Mouse (Mus musculus): ENCODE measurements around the gene Auh.

Auh gene

GRCm38 (mm10) chr13:52899664-52900063 lies 29.8 kb downstream of the Auh start:
- ChIA-PET CTCF (interaction anchor here in 1 of 4 experiments (0.9 kb wide), 1 partner anchor 67 kb away, joined by 3 read pairs; no protein-coding TSS in a partner anchor), POLR2A (interaction anchor here in 1 of 4 experiments (0.6 kb wide), 1 partner anchor 9 kb away, joined by 3 read pairs; no protein-coding TSS in a partner anchor)

- ChIA-PET CTCF (interaction anchor here in 1 of 4 experiments (0.5 kb wide), 1 partner anchor 17 kb away, joined by 4 read pairs; no protein-coding TSS in a partner anchor), POLR2A (no interaction called here)
Measured at GRCm38 (mm10) chr13:52897806-52898205, 31.7 kb downstream of the Auh start.

- POLR2A ChIA-PET, result no interaction called here
- CTCF ChIA-PET, result no interaction called here
Measured at GRCm38 (mm10) chr13:52892791-52893190, 36.7 kb downstream of the Auh start.

GRCm38 (mm10) chr13:52892065-52892503 lies 37.4 kb downstream of the Auh start:
- POLR2A ChIA-PET, result no interaction called here
- CTCF ChIA-PET, result interaction anchor here in 1 of 4 experiments (1.2 kb wide), 1 partner anchor 91 kb away, joined by 4 read pairs; no protein-coding TSS in a partner anchor

- ChIA-PET CTCF (interaction anchor here in 1 of 4 experiments (0.8 kb wide), 1 partner anchor 57 kb away, joined by 3 read pairs; no protein-coding TSS in a partner anchor), POLR2A (interaction anchor here in 3 of 4 experiments (0.6 to 1.4 kb wide), 3 partner anchors 10 to 17 kb away, joined by 4 to 6 read pairs (median 4); no protein-coding TSS in a partner anchor)
Measured at GRCm38 (mm10) chr13:52890313-52890712, 39.2 kb downstream of the Auh start.

- ChIA-PET CTCF (no interaction called here), POLR2A (interaction anchor here in 2 of 4 experiments (0.6 to 0.7 kb wide), 2 partner anchors 19 to 368 kb away, joined by 3 read pairs; no protein-coding TSS in a partner anchor)
Measured at GRCm38 (mm10) chr13:52886779-52887178, 42.7 kb downstream of the Auh start.

- POLR2A ChIA-PET, result interaction anchor here in 2 of 4 experiments (0.6 to 1.3 kb wide), 2 partner anchors 35 to 258 kb away, joined by 3 read pairs; no protein-coding TSS in a partner anchor
- CTCF ChIA-PET, result interaction anchor here in 2 of 4 experiments (0.7 to 1.0 kb wide), 2 partner anchors 27 to 172 kb away, joined by 3 to 4 read pairs; no protein-coding TSS in a partner anchor
Measured at GRCm38 (mm10) chr13:52883960-52884326, 45.5 kb downstream of the Auh start.

- CTCF ChIA-PET, result interaction anchor here in 2 of 4 experiments (0.7 to 1.4 kb wide), 2 partner anchors 26 to 99 kb away, joined by 3 to 4 read pairs; no protein-coding TSS in a partner anchor
- POLR2A ChIA-PET, result interaction anchor here in 2 of 4 experiments (0.6 to 1.5 kb wide), 4 partner anchors 26 to 258 kb away, joined by 3 to 5 read pairs (median 3); no protein-coding TSS in a partner anchor
Measured at GRCm38 (mm10) chr13:52883084-52883959, 46.2 kb downstream of the Auh start.

- ChIA-PET CTCF (interaction anchor here in 3 of 4 experiments (0.6 to 1.6 kb wide), 4 partner anchors 11 to 546 kb away, joined by 4 to 15 read pairs (median 8); no protein-coding TSS in a partner anchor), POLR2A (interaction anchor here in 3 of 4 experiments (0.5 to 1.6 kb wide), 19 partner anchors 9 to 332 kb away, joined by 3 to 8 read pairs (median 4); partner anchors contain the start of gene Auh (in 1 of the 3))
Measured at GRCm38 (mm10) chr13:52880386-52880785, 49.1 kb downstream of the Auh start.

- CTCF ChIA-PET, result interaction anchor here (0.6 to 1.6 kb wide), 7 partner anchors 11 to 896 kb away, joined by 3 to 15 read pairs (median 4); no protein-coding TSS in a partner anchor
Measured at GRCm38 (mm10) chr13:52879918-52880317, 49.6 kb downstream of the Auh start.

GRCm38 (mm10) chr13:52879291-52879690 lies 50.2 kb downstream of the Auh start:
- ChIA-PET CTCF (interaction anchor here in 3 of 4 experiments (0.7 to 1.6 kb wide), 3 partner anchors 15 to 547 kb away, joined by 3 to 5 read pairs (median 3); no protein-coding TSS in a partner anchor), POLR2A (interaction anchor here in 2 of 4 experiments (0.6 to 1.6 kb wide), 7 partner anchors 10 to 1017 kb away, joined by 3 to 6 read pairs (median 4); partner anchors contain the start of gene Auh (in 1 of the 2))

More at GRCm38 (mm10) chr13:52879918-52880317, 49.6 kb downstream of the Auh start:
- POLR2A ChIA-PET, result interaction anchor here in 3 of 4 experiments (0.5 to 1.6 kb wide), 20 partner anchors 10 to 332 kb away, joined by 3 to 8 read pairs (median 4); partner anchors contain the start of gene Auh (in 1 of the 3)

- ChIA-PET POLR2A (interaction anchor here in 1 of 4 experiments (1.4 to 1.5 kb wide), 2 partner anchors 30 to 104 kb away, joined by 3 to 4 read pairs; no protein-coding TSS in a partner anchor), CTCF (interaction anchor here in 1 of 4 experiments (1.6 kb wide), 1 partner anchor 548 kb away, joined by 5 read pairs; no protein-coding TSS in a partner anchor)
Measured at GRCm38 (mm10) chr13:52878823-52879222, 50.7 kb downstream of the Auh start.

- ChIA-PET POLR2A (interaction anchor here in 2 of 4 experiments (0.6 to 1.3 kb wide), 4 partner anchors 19 to 35 kb away, joined by 3 to 4 read pairs (median 3); no protein-coding TSS in a partner anchor), CTCF (interaction anchor here in 1 of 4 experiments (1.1 kb wide), 1 partner anchor 22 kb away, joined by 3 read pairs; no protein-coding TSS in a partner anchor)
Measured at GRCm38 (mm10) chr13:52875541-52876325, 53.7 kb downstream of the Auh start.

GRCm38 (mm10) chr13:52875089-52875488 lies 54.4 kb downstream of the Auh start:
- POLR2A ChIA-PET, result interaction anchor here in 1 of 4 experiments (1.3 kb wide), 1 partner anchor 20 kb away, joined by 3 read pairs; no protein-coding TSS in a partner anchor
- CTCF ChIA-PET, result no interaction called here

GRCm38 (mm10) chr13:52874338-52874737 lies 55.1 kb downstream of the Auh start:
- CTCF ChIA-PET, result no interaction called here
- POLR2A ChIA-PET, result interaction anchor here in 1 of 4 experiments (1.3 kb wide), 1 partner anchor 21 kb away, joined by 3 read pairs; no protein-coding TSS in a partner anchor

- ChIA-PET CTCF (no interaction called here), POLR2A (no interaction called here)
Measured at GRCm38 (mm10) chr13:52873923-52874322, 55.6 kb downstream of the Auh start.

- ChIA-PET POLR2A (interaction anchor here in 3 of 4 experiments (0.6 to 1.1 kb wide), 4 partner anchors 14 to 39 kb away, joined by 3 read pairs; no protein-coding TSS in a partner anchor), CTCF (no interaction called here)
Measured at GRCm38 (mm10) chr13:52866005-52866792, 63.3 kb downstream of the Auh start.
